Mouse (Mus musculus): ENCODE measurements around the gene Gm5089. TPM values are rescaled to one million over a fixed set of nuclear protein-coding genes. Genes with fewer than 3 reads are reported as not detected.

The Gm5089 gene
- total and polyA plus RNA-seq, 3 experiments, result not detected

GRCm38 (mm10) chr14:122413542-122413928 is 37.4 kb downstream of the Gm5089 start:
- H3K9ac ChIP-seq (ENCODE audit: control insufficient read depth, low read depth, low read length, poor library complexity, severe bottlenecking), result no peak overlapping the region
- no peaks in the 10 kb centered on the region for H3K9me3 ChIP-seq (replicated peaks; ENCODE audit: insufficient read depth, low read length)
- DNase-seq (ENCODE audit: low read depth, low spot score), result no peak
- no peaks in the 10 kb centered on the region for H3K36me3 ChIP-seq (ENCODE audit: control insufficient read depth in 1 of 2, insufficient read depth in 2 of 2, low read length in 2 of 2)
- H3K27ac ChIP-seq (ENCODE audit: control insufficient read depth, low read depth, low read length), result no peak overlapping the region
- no peaks in the 10 kb centered on the region for H3K4me1 ChIP-seq (ENCODE audit: control insufficient read depth in 1 of 2, insufficient read depth in 2 of 2, low read length in 2 of 2)
- TF ChIP-seq MYC (IDR thresholded peaks at IDR 0.05; ENCODE audit: low read depth, low read length) (no peak), ZMIZ1 (IDR thresholded peaks at IDR 0.05; ENCODE audit: low read depth, low read length) (no peak), MAX (IDR thresholded peaks at IDR 0.05; ENCODE audit: low read length) (no peak), USF1 (IDR thresholded peaks at IDR 0.05; ENCODE audit: low read depth, low read length) (no peak), MAFK (IDR thresholded peaks at IDR 0.05; ENCODE audit: borderline replicate concordance, low read depth, low read length) (no peak), MXI1 (IDR thresholded peaks at IDR 0.05; ENCODE audit: low read depth, low read length) (no peak), MEF2A (IDR thresholded peaks at IDR 0.05; ENCODE audit: extremely low read depth, insufficient replicate concordance, low read depth, low read length, poor library complexity, severe bottlenecking) (no peak), RCOR1 (IDR thresholded peaks at IDR 0.05; ENCODE audit: low read depth, low read length) (no peak), CTCF (IDR thresholded peaks at IDR 0.05 in 2 of 3, conservative IDR thresholded peaks at IDR 0.05 in 1 of 3; ENCODE audit: control insufficient read depth in 1 of 3, insufficient read depth in 1 of 3, low read depth in 2 of 3, low read length in 3 of 3, poor library complexity in 1 of 3, severe bottlenecking in 1 of 3) (no peak), ZC3H11A (IDR thresholded peaks at IDR 0.05; ENCODE audit: low read depth, low read length) (no peak), ELF1 (IDR thresholded peaks at IDR 0.05; ENCODE audit: low read depth, low read length) (no peak), GABPA (IDR thresholded peaks at IDR 0.05; ENCODE audit: low read depth, low read length) (no peak), NELFE (IDR thresholded peaks at IDR 0.05; ENCODE audit: low read depth, low read length) (no peak), HCFC1 (IDR thresholded peaks at IDR 0.05; ENCODE audit: low read depth, low read length) (no peak), POLR2AphosphoS2 (IDR thresholded peaks at IDR 0.05; ENCODE audit: low read length) (no peak)
- no peaks in the 10 kb centered on the region for H3K27me3 ChIP-seq (ENCODE audit: control insufficient read depth in 1 of 2, insufficient read depth in 2 of 2, low read length in 2 of 2)
- H3K4me3 ChIP-seq (ENCODE audit: control insufficient read depth in 1 of 2, insufficient read depth in 1 of 2, low read depth in 2 of 2, low read length in 2 of 2), result no peak overlapping the region
- no peaks in the 10 kb centered on the region for H3K79me2 ChIP-seq (ENCODE audit: control insufficient read depth, insufficient read depth, low read length, poor library complexity)

- H3K9ac ChIP-seq (ENCODE audit: control insufficient read depth, low read depth, low read length, poor library complexity, severe bottlenecking), result no peak overlapping the region
- H3K4me1 ChIP-seq (ENCODE audit: control insufficient read depth in 1 of 2, insufficient read depth in 2 of 2, low read length in 2 of 2), result no peaks in the 10 kb centered on the region
- H3K79me2 ChIP-seq (ENCODE audit: control insufficient read depth, insufficient read depth, low read length, poor library complexity), result no peaks in the 10 kb centered on the region
- DNase-seq (ENCODE audit: low read depth, low spot score), result no peak
- H3K27me3 ChIP-seq (ENCODE audit: control insufficient read depth in 1 of 2, insufficient read depth in 2 of 2, low read length in 2 of 2), result no peaks in the 10 kb centered on the region
- no peak overlapping the region for H3K4me3 ChIP-seq (ENCODE audit: control insufficient read depth in 1 of 2, insufficient read depth in 1 of 2, low read depth in 2 of 2, low read length in 2 of 2)
- no peak for TF ChIP-seq TBP (IDR thresholded peaks at IDR 0.05; ENCODE audit: low read depth, low read length)
- TF ChIP-seq HCFC1 (IDR thresholded peaks at IDR 0.05; ENCODE audit: low read depth, low read length), result no peak
- no peak for TF ChIP-seq USF1 (IDR thresholded peaks at IDR 0.05; ENCODE audit: low read depth, low read length)
- TF ChIP-seq KAT2A (conservative IDR thresholded peaks at IDR 0.05; ENCODE audit: low read depth, low read length), result no peak
- no peak for TF ChIP-seq TAL1 (IDR thresholded peaks at IDR 0.05; ENCODE audit: low read length)
- no peak for TF ChIP-seq MEF2A (IDR thresholded peaks at IDR 0.05; ENCODE audit: extremely low read depth, insufficient replicate concordance, low read depth, low read length, poor library complexity, severe bottlenecking)
- TF ChIP-seq CHD2 (IDR thresholded peaks at IDR 0.05; ENCODE audit: low read length), result no peak
- no peak for TF ChIP-seq POLR2AphosphoS2 (IDR thresholded peaks at IDR 0.05; ENCODE audit: low read length)
- TF ChIP-seq ZNF384 (IDR thresholded peaks at IDR 0.05; ENCODE audit: low read depth, low read length), result no peak
- no peak for TF ChIP-seq EP300 (IDR thresholded peaks at IDR 0.05; ENCODE audit: low read depth in 1 of 2, low read length in 2 of 2)
- TF ChIP-seq MAFK (IDR thresholded peaks at IDR 0.05; ENCODE audit: borderline replicate concordance, low read depth, low read length), result no peak
- no peak for TF ChIP-seq GABPA (IDR thresholded peaks at IDR 0.05; ENCODE audit: low read depth, low read length)
- TF ChIP-seq ZC3H11A (IDR thresholded peaks at IDR 0.05; ENCODE audit: low read depth, low read length), result no peak
- no peak for TF ChIP-seq TCF12 (IDR thresholded peaks at IDR 0.05; ENCODE audit: low read depth, low read length)
- TF ChIP-seq ZMIZ1 (IDR thresholded peaks at IDR 0.05; ENCODE audit: low read depth, low read length), result no peak
- TF ChIP-seq NRF1 (IDR thresholded peaks at IDR 0.05; ENCODE audit: insufficient read depth, low read depth, low read length, poor library complexity, severe bottlenecking), result no peak
- TF ChIP-seq ELF1 (IDR thresholded peaks at IDR 0.05; ENCODE audit: low read depth, low read length), result no peak
- no peak overlapping the region for H3K27ac ChIP-seq (ENCODE audit: control insufficient read depth, low read depth, low read length)
- H3K36me3 ChIP-seq (ENCODE audit: control insufficient read depth in 1 of 2, insufficient read depth in 2 of 2, low read length in 2 of 2), result no peaks in the 10 kb centered on the region
- no peaks in the 10 kb centered on the region for H3K9me3 ChIP-seq (replicated peaks; ENCODE audit: insufficient read depth, low read length)
These were observed 37.9 kb downstream of the Gm5089 start for GRCm38 (mm10) chr14:122412841-122413541.
